Mouse (Mus musculus) left cerebral cortex, postnatal 36 days (tissue): ENCODE measurements around the gene Olfr1228. TPM values are rescaled to one million over a fixed set of nuclear protein-coding genes. Genes with fewer than 3 reads are reported as not detected.

Experiments
- DNase-seq, 2 experiments: peaks; one replicate each; pipeline ENCODE4 v3.0.0; 2021 to 2022; ENCODE audit warnings: low spot score in 2 of 2, mixed read lengths in 1 of 2
- intact Hi-C: fragments of 180-260 bp; cut with DNase I; formaldehyde crosslinking; loops from one replicate; pipeline ENCODE4 v1.15.1; 2025
- total RNA-seq, 2 experiments: library from RNA; stranded (reverse); gene quantifications; 2 replicates each; pipeline ENCODE4 v1.2.3; 2021

The Olfr1228 gene
- not detected for total RNA-seq

GRCm38 (mm10) chr2:89253962-89254361, at the start of gene Olfr1228:
Olfr1228 (minus strand) TSS chr2:89254062.
- intact Hi-C loops, result no loop called here
- DNase-seq, result no peak

DNA sequence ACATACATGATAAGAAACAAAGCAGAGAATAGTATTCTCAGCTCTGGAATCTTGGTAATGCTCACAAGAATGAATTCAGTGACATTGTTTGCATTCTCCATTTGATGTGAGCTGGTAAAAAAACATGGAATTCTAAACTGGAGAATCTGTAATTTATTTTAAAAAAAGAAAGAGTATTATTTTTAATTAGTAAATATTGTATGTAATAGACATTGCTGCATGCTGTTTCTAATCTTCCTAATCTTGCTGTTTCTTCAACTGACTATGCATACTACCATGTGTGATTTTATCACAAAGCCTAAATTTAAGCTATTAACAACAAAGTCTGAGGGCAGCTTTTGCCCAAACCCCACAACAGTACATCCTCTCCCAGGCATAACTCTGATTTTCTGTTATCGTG, 43.3 kb upstream of the Olfr1228 start, which contains the start of gene Olfr1230:
TSS of gene Olfr1230 (minus strand) at position 101 of the 400 bp plus-strand sequence.
- intact Hi-C loops, result no loop called here
- no peak for DNase-seq

DNA sequence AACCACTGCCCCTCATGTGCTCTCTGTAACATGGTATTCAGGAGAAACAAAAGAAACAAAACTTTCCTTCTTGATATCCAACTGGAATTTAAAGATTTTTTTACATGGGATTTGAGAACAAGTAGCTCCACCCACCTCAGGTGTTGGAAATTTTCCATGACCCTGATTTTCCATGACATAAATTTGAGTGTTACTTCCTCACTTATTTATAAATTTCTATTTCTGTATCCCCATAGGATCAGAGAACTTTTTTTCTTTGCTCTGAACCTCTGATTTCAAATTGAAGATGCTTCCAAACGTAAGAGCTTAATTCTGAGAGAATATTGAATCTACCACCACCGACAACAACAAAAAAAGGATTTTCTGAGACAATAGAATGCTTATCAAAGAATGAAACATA, 34.1 kb upstream of the Olfr1228 start, which contains the start of gene Olfr1229:
TSS of gene Olfr1229 (minus strand) at position 101 of the 400 bp plus-strand sequence.
- intact Hi-C loops, result no loop called here
- no peak for DNase-seq

DNA sequence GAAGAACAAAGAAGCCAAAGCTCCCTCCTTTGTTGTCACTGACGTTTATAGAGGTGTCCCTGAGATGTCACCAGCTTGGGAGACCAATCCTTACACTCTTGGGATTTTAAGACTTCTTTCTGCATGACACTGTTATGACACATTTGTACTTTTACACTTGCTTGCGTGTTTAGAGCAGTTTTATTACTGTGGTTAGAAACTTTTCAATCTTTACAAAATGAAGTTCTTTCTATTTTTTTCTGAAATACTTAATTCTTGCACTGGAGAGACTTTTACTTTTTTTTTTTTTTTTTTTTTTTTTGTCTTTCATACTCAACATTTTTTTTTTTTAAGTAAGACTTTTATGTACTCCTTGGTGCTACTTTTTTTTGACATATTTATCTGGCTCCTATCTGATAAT, 53.9 kb downstream of the Olfr1228 start, which contains the start of gene Olfr1226:
TSS of gene Olfr1226 (minus strand) at position 101 of the 400 bp plus-strand sequence.
- DNase-seq, result no peak
- intact Hi-C loops, result no loop called here

Other genes starting within 250 kb of the Olfr1228 start
- gene Olfr1215, start 247.1 kb downstream of the Olfr1228 start, total RNA-seq, result not detected
- not detected for gene Olfr1216, start 235.7 kb downstream of the Olfr1228 start, total RNA-seq
- gene Olfr1217, start 222.0 kb downstream of the Olfr1228 start, total RNA-seq, result not detected
- not detected for gene Olfr1218, start 192.9 kb downstream of the Olfr1228 start, total RNA-seq
- not detected for gene Olfr1219, start 170.5 kb downstream of the Olfr1228 start, total RNA-seq
- not detected for gene Olfr1220, start 147.2 kb downstream of the Olfr1228 start, total RNA-seq
- not detected for gene Olfr1221, start 136.8 kb downstream of the Olfr1228 start, total RNA-seq
- gene Olfr1222, start 121.0 kb downstream of the Olfr1228 start, total RNA-seq, result not detected
- not detected for gene Olfr1223, start 102.5 kb downstream of the Olfr1228 start, total RNA-seq
- gene Olfr1224-ps1, start 90.0 kb downstream of the Olfr1228 start, total RNA-seq, result not detected
- gene Olfr1225, start 79.4 kb downstream of the Olfr1228 start, total RNA-seq, result not detected
- gene Olfr1226, start 54.0 kb downstream of the Olfr1228 start, total RNA-seq, result not detected
- not detected for gene Olfr1229, start 34.0 kb upstream of the Olfr1228 start, total RNA-seq
- not detected for gene Olfr1230, start 43.2 kb upstream of the Olfr1228 start, total RNA-seq
- gene Olfr1231, start 53.0 kb upstream of the Olfr1228 start, total RNA-seq, result not detected
- gene Olfr1232, start 75.6 kb upstream of the Olfr1228 start, total RNA-seq, result not detected
- gene Olfr1233, start 88.3 kb upstream of the Olfr1228 start, total RNA-seq, result not detected
- gene Olfr1234, start 110.8 kb upstream of the Olfr1228 start, total RNA-seq, result not detected
- gene Olfr1238, start 155.6 kb upstream of the Olfr1228 start, total RNA-seq, result not detected
- not detected for gene Olfr1239, start 166.3 kb upstream of the Olfr1228 start, total RNA-seq
- not detected for gene Olfr1240, start 188.9 kb upstream of the Olfr1228 start, total RNA-seq
- not detected for gene Olfr1241, start 233.1 kb upstream of the Olfr1228 start, total RNA-seq
- gene Olfr1242, start 244.3 kb upstream of the Olfr1228 start, total RNA-seq, result not detected